In the genomic region with DNA sequence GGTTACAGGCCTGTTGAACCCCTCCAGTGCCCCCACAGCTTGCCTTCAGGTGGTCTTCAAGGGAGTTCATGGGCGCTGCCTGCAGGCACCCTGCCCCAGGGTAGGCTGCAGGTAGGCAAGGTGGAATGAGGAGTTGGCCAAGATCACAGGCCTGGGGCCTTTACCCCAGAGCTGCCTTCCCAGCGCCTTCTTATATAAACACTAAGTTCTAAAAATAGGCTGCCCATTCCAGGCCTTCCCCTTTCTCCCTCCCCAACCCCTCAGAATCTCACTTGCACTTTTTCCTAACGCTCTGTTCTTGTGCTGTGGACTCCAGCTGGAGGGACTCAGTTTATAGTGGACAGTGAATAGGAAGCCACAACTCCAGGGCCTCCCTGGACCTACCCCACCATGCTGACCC, we compare ENCODE assay signal across 12 mouse cellular contexts.
DNase-seq lines count a peak whose midpoint lies in the region; ATAC-seq lines count a peak whose summit lies in the region.
"Had no signal": no experiment of that assay in that cellular context is flagged by ENCODE, and none has a peak within 500 bp of the region (broad histone marks: within the 10 kb centered on the region; RNA-seq: fewer than 3 reads in every experiment).

No protein-coding gene starts in this region.

- peaks cover 51% of the 10 kb centered on the region for H3K4me1 ChIP-seq in heart, embryonic 10.5 days
- H3K4me1 ChIP-seq in kidney, embryonic 15.5 days = peaks cover 30% of the 10 kb centered on the region
- H3K4me1 ChIP-seq: megakaryocyte, embryonic 14.5 days had no signal

- no peak overlapping the region for H3K9ac ChIP-seq in kidney, embryonic 15.5 days
- H3K9ac ChIP-seq: limb, embryonic 12.5 days had no signal

- H3K4me2 ChIP-seq in kidney, embryonic 15.5 days = no peak overlapping the region
- H3K4me2 ChIP-seq: limb, embryonic 12.5 days had no signal

- no peak for ATAC-seq in kidney, embryonic 15.5 days (replicated peaks; ENCODE audit: low FRiP score)

- no peaks in the 10 kb centered on the region for H3K27me3 ChIP-seq in heart, embryonic 10.5 days (ENCODE audit: insufficient read depth, poor library complexity, severe bottlenecking)
- H3K27me3 ChIP-seq in kidney, embryonic 15.5 days = no peaks in the 10 kb centered on the region
- H3K27me3 ChIP-seq: limb, embryonic 12.5 days had no signal

- H3K36me3 ChIP-seq in heart, embryonic 10.5 days = no peaks in the 10 kb centered on the region
- no peaks in the 10 kb centered on the region for H3K36me3 ChIP-seq in kidney, embryonic 15.5 days
- H3K36me3 ChIP-seq: limb, embryonic 12.5 days had no signal

- intact Hi-C loops in gastrocnemius, postnatal 36 days (cut with DNase I) = no loop called here

- peak; percentile 46 for DNase-seq in gastrocnemius, adult 18-20 months (ENCODE audit: low spot score)
- no peak for DNase-seq in gastrocnemius, postnatal 36 days
- no peak for DNase-seq in heart, embryonic 10.5 days (ENCODE audit: low spot score)
- peak; percentile 66 for DNase-seq in lung, postnatal 36 days
- DNase-seq in spleen, postnatal 10 days (ENCODE audit: low spot score in 2 of 2) = no peak
- DNase-seq in adrenal gland, adult 18-20 months (ENCODE audit: low spot score in 2 of 2) = no peak
- no peak for DNase-seq in embryo, embryonic 11 days
- DNase-seq: right cerebral cortex, postnatal 4 days; thymus, postnatal 25 days had no signal

- H3K9me3 ChIP-seq in heart, embryonic 10.5 days = no peaks in the 10 kb centered on the region
- H3K9me3 ChIP-seq in kidney, embryonic 15.5 days (replicated peaks) = no peaks in the 10 kb centered on the region
- H3K9me3 ChIP-seq: limb, embryonic 12.5 days; megakaryocyte, embryonic 14.5 days had no signal

- no peak overlapping the region for H3K4me3 ChIP-seq in heart, embryonic 10.5 days
- no peak overlapping the region for H3K4me3 ChIP-seq in kidney, embryonic 15.5 days (replicated peaks)
- H3K4me3 ChIP-seq: limb, embryonic 12.5 days; megakaryocyte, embryonic 14.5 days had no signal

- WGBS in heart, embryonic 10.5 days = 40% methylated on average over 3 of the region's 3 CpGs
- 43% methylated on average over 3 of the region's 3 CpGs for WGBS in kidney, embryonic 15.5 days

- H3K27ac ChIP-seq in heart, embryonic 10.5 days = peak overlapping the region; percentile 86
- peak overlapping the region; percentile 46; the same call in 1 of the 2 replicates for H3K27ac ChIP-seq in kidney, embryonic 15.5 days
- H3K27ac ChIP-seq: limb, embryonic 12.5 days had no signal

Comparison
In these comparisons a context has a peak if more than half of its experiments do, and no peak if none do; other contexts are left out.
1. DNase-seq: peak in gastrocnemius, adult 18-20 months (single experiment) and lung, postnatal 36 days (single experiment); none in gastrocnemius, postnatal 36 days (0 of 2), heart, embryonic 10.5 days (single experiment), spleen, postnatal 10 days (0 of 2), adrenal gland, adult 18-20 months (0 of 2) and embryo, embryonic 11 days (single experiment).